Mouse (Mus musculus): ENCODE results near the gene Gsg1l.

DNA sequence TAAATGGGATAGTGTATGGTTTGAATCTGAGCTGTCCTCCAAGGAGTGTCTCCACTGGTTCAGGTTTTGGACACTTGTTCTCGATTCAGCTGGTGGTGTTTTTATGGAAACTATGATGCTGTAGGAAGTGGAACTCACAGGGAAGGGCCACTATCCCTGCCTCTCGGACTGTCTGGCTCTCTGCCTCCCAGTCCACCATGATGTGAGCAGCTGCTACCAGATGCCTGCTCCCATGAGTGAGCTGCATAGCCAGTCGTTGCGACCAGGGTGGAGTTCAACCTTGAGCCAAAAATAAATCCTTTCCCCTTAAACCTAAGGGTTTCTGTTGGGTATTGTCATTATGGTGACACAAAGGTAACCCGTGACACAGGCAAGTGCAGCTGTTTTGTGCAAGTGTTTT is 158.2 kb downstream of the Gsg1l start:
- TF ChIP-seq POLR2A (IDR thresholded peaks at IDR 0.05; ENCODE audit: low read depth, low read length) (no peak), CTCF (IDR thresholded peaks at IDR 0.05; ENCODE audit: extremely low read depth, insufficient read length, insufficient replicate concordance, low read depth, low read length) (no peak)

Measured in small intestine, adult 2 months (tissue).